Mouse (Mus musculus): ENCODE results near the gene Myl6.
A peak's percentile ranks its signal among the peaks of the same experiment; 100 is the strongest.

Gene Myl6

GRCm38 (mm10) chr10:128489380-128489779 is 4.6 kb downstream of the Myl6 start:
- DNase-seq (ENCODE audit: low spot score) = no peak

GRCm38 (mm10) chr10:128488776-128489175 is 5.2 kb downstream of the Myl6 start:
- no peak for DNase-seq (ENCODE audit: low spot score)

GRCm38 (mm10) chr10:128487861-128488712 is 5.9 kb downstream of the Myl6 start:
- DNase-seq (ENCODE audit: low spot score) = no peak

GRCm38 (mm10) chr10:128486370-128486769 is 7.6 kb downstream of the Myl6 start:
- no peak for DNase-seq (ENCODE audit: low spot score)

- no peak for DNase-seq (ENCODE audit: low spot score)
These were observed 19.6 kb downstream of the Myl6 start for GRCm38 (mm10) chr10:128474366-128474765.

- no peak for DNase-seq (ENCODE audit: low spot score)
These were observed 33.7 kb downstream of the Myl6 start for GRCm38 (mm10) chr10:128460270-128460630.

GRCm38 (mm10) chr10:128459409-128460269 is 34.3 kb downstream of the Myl6 start:
- no peak for DNase-seq (ENCODE audit: low spot score)

GRCm38 (mm10) chr10:128458719-128459408 is 35.1 kb downstream of the Myl6 start, which contains the start of gene Smarcc2:
Smarcc2 (plus strand) TSS chr10:128459248.
- DNase-seq (ENCODE audit: low spot score) = peak; percentile 76

- DNase-seq (ENCODE audit: low spot score) = peak; percentile 73
These were observed 35.6 kb downstream of the Myl6 start for GRCm38 (mm10) chr10:128458348-128458718.

- no peak for DNase-seq (ENCODE audit: low spot score)
These were observed 36.3 kb downstream of the Myl6 start for GRCm38 (mm10) chr10:128457676-128458075.

- DNase-seq (ENCODE audit: low spot score) = peak; percentile 21
These were observed 38.7 kb downstream of the Myl6 start for GRCm38 (mm10) chr10:128455280-128455679.

- no peak for DNase-seq (ENCODE audit: low spot score)
These were observed 39.5 kb downstream of the Myl6 start for GRCm38 (mm10) chr10:128454471-128454870.

GRCm38 (mm10) chr10:128451014-128451413 is 42.9 kb downstream of the Myl6 start:
- no peak for DNase-seq (ENCODE audit: low spot score)

GRCm38 (mm10) chr10:128445407-128445806 is 48.5 kb downstream of the Myl6 start:
- no peak for DNase-seq (ENCODE audit: low spot score)

- no peak for DNase-seq (ENCODE audit: low spot score)
These were observed 49.6 kb downstream of the Myl6 start for GRCm38 (mm10) chr10:128444354-128444753.

GRCm38 (mm10) chr10:128442718-128443117 is 51.2 kb downstream of the Myl6 start:
- no peak for DNase-seq (ENCODE audit: low spot score)

- DNase-seq (ENCODE audit: low spot score) = no peak
These were observed 52.4 kb downstream of the Myl6 start for GRCm38 (mm10) chr10:128441324-128442119.
